Mouse (Mus musculus) testis, postnatal 10 days (tissue): Measurements from ENCODE around the gene Ndufa10.

Experiments used
- DNase-seq: peaks from one replicate; pipeline ENCODE4 v3.0.0; 2021; ENCODE audit warnings: low spot score

Ndufa10 gene

GRCm38 (mm10) chr1:92431420-92431819, 42.2 kb downstream of the Ndufa10 start:
- DNase-seq: no peak

GRCm38 (mm10) chr1:92430991-92431390, 42.7 kb downstream of the Ndufa10 start:
- DNase-seq: no peak

- no peak for DNase-seq
Measured at GRCm38 (mm10) chr1:92424714-92425113, 48.9 kb downstream of the Ndufa10 start.

- no peak for DNase-seq
Measured at GRCm38 (mm10) chr1:92405131-92405530, 68.5 kb downstream of the Ndufa10 start.

GRCm38 (mm10) chr1:92400556-92400955, 73.1 kb downstream of the Ndufa10 start:
- no peak for DNase-seq

GRCm38 (mm10) chr1:92398601-92399000, 75.1 kb downstream of the Ndufa10 start:
- DNase-seq: no peak

- no peak for DNase-seq
Measured at GRCm38 (mm10) chr1:92397511-92398051, 76.1 kb downstream of the Ndufa10 start.

GRCm38 (mm10) chr1:92394279-92394678, 79.4 kb downstream of the Ndufa10 start:
- DNase-seq: no peak

GRCm38 (mm10) chr1:92393166-92393565, 80.5 kb downstream of the Ndufa10 start:
- DNase-seq: no peak
